Mouse (Mus musculus) liver, embryonic 12.5 days (tissue): Measurements from ENCODE around the gene Kat6b. TPM values are rescaled to one million over a fixed set of nuclear protein-coding genes. Genes with fewer than 3 reads are reported as not detected.
A peak's percentile ranks its signal among the peaks of the same experiment; 100 is the strongest.

Experiments
- ATAC-seq: fragments of 200-750 bp; cut with Nextera tagmentation; 2 replicates; pipeline ENCODE4 v1.8.0; 2017; ENCODE audit warnings: moderate number of reproducible peaks, mild to moderate bottlenecking, moderate library complexity
- H3K27ac ChIP-seq: fragments of 300-500 bp; sonication (generic); 2 replicates; pipeline ENCODE4 v1.5.1; 2016; ENCODE audit warnings: mild to moderate bottlenecking
- H3K27me3 ChIP-seq: fragments of 300-500 bp; sonication (generic); replicated peaks from 2 replicates; pipeline ENCODE4 v1.6.1; 2016; ENCODE audit warnings: mild to moderate bottlenecking, moderate library complexity
- H3K36me3 ChIP-seq: fragments of 300-500 bp; sonication (generic); 2 replicates; pipeline ENCODE4 v1.6.1; 2016; ENCODE audit warnings: mild to moderate bottlenecking, moderate library complexity
- H3K4me1 ChIP-seq: fragments of 300-500 bp; sonication (generic); 2 replicates; pipeline ENCODE4 v1.6.1; 2016
- H3K4me2 ChIP-seq: fragments of 300-500 bp; sonication (generic); 2 replicates; pipeline ENCODE4 v1.6.1; 2016; ENCODE audit warnings: mild to moderate bottlenecking, moderate library complexity
- H3K4me3 ChIP-seq: fragments of 300-500 bp; sonication (generic); 2 replicates; pipeline ENCODE4 v1.5.1; 2016; ENCODE audit warnings: mild to moderate bottlenecking, moderate library complexity
- H3K9ac ChIP-seq: fragments of 300-500 bp; sonication (generic); 2 replicates; pipeline ENCODE4 v1.6.1; 2016; ENCODE audit warnings: mild to moderate bottlenecking, moderate library complexity
- H3K9me3 ChIP-seq: fragments of 300-500 bp; sonication (generic); replicated peaks from 2 replicates; pipeline ENCODE4 v1.6.1; 2016; ENCODE audit warnings: mild to moderate bottlenecking, moderate library complexity
- WGBS: fragments of 180-500 bp; shearing (Covaris S2); methylation state at CpG from one replicate; pipeline ENCODE4 v1.1.7; 2016; ENCODE audit not compliant: insufficient replicate concordance; 5-methylcytosine and 5-hydroxymethylcytosine counted together
- polyA plus RNA-seq: library from polyadenylated mRNA; unstranded; fragments of >200 nt; fragmentation: Nextera tagmentation; extraction: Ambion mirVana; gene quantifications from 2 replicates; pipeline ENCODE4 v1.2.1, GENCODE M21; 2016

The Kat6b gene
- polyA plus RNA-seq, 1 experiment from 2014 or later, result 3.9 TPM

DNA sequence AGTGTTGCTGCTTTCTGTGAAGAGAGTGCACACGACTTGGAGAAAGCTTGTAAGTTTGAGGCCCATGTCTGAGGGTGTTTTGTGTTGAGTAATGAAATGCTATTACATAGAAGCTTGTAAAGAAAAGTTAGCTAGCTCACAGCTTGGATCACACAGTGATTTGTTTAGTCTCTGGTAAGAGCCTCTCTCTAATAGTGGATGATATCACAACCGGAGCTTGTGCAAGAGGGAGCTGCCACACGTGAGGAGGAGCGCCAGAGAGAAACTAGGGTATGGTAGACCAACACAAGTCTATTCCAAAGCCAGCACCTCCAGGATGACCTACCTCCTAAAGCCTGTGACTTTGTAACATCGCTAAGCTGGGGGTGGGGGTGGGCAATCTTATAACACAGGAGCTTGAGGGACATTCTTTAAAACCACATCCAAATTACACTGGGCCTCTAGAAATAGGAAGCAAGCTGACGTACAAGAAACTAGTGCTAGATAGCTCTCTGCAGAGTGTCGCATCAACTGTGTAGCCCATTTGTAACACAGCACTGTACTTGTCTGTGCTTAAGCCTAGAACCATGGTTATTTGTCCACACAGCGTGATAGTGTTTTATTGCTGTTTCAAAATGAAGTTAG lies 93.6 kb downstream of the Kat6b start:
- no peaks in the 10 kb centered on the region for H3K27me3 ChIP-seq
- no peak overlapping the region for H3K27ac ChIP-seq
- WGBS, result 44% methylated on average over 8 of the region's 8 CpGs
- H3K4me3 ChIP-seq, result no peak overlapping the region
- H3K36me3 ChIP-seq, result no peaks in the 10 kb centered on the region
- peaks cover 3% of the 10 kb centered on the region for H3K4me1 ChIP-seq
- H3K9me3 ChIP-seq, result no peaks in the 10 kb centered on the region
- H3K9ac ChIP-seq, result no peak overlapping the region
- H3K4me2 ChIP-seq, result no peak overlapping the region
- ATAC-seq, result no peak

DNA sequence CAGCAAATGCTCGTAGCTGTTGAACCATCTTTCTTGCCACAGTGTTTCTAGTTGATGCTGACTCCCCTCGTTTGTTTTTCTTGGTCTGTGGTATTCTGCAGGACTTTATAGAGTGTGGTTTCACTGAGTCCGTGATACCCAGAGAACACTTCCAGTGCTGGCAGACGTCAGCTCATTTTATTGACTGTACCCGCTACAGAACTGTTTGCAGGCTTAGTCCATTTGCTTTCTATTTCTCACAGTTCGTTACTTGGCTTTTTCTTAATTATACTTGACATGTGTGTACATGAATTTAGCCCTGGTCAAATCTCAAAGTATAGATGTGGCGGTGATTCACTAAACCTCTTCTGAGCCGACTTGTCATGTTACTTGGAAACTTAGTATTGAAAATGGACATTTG lies 95.6 kb downstream of the Kat6b start:
- H3K4me2 ChIP-seq, result no peak overlapping the region
- 74% methylated on average over 8 of the region's 8 CpGs for WGBS
- H3K4me3 ChIP-seq, result no peak overlapping the region
- H3K36me3 ChIP-seq, result no peaks in the 10 kb centered on the region
- ATAC-seq, result no peak
- H3K27ac ChIP-seq, result no peak overlapping the region
- H3K27me3 ChIP-seq, result no peaks in the 10 kb centered on the region
- no peak overlapping the region for H3K9ac ChIP-seq
- H3K4me1 ChIP-seq, result peaks cover 10% of the 10 kb centered on the region
- H3K9me3 ChIP-seq, result no peaks in the 10 kb centered on the region

DNA sequence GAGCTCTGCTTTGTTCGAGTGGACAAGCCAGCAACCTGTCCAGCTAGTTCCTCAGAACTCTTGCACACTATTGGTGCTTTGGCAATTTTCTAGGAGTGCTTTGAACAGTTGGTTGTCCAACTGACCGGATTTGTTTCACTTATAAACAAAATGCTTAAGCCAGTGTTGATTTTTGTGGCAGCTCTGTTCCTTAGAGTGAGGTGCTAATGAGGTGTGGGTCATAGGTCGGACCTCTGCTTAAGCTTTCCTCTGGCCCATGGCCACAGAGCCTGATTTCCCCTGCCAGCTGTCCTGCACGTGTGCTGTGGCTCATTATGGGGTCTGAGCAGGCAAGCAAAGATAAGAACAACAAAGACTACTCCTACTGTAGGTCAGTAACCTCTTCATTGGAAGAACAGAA lies 100.0 kb downstream of the Kat6b start:
- Histone ChIP-seq H3K27me3 (no peaks in the 10 kb centered on the region), H3K9me3 (no peaks in the 10 kb centered on the region), H3K4me2 (no peak overlapping the region), H3K4me1 (peaks cover 35% of the 10 kb centered on the region), H3K4me3 (no peak overlapping the region), H3K9ac (no peak overlapping the region), H3K36me3 (no peaks in the 10 kb centered on the region), H3K27ac (no peak overlapping the region)
- WGBS, result 45% methylated on average over 4 of the region's 4 CpGs
- no peak for ATAC-seq

DNA sequence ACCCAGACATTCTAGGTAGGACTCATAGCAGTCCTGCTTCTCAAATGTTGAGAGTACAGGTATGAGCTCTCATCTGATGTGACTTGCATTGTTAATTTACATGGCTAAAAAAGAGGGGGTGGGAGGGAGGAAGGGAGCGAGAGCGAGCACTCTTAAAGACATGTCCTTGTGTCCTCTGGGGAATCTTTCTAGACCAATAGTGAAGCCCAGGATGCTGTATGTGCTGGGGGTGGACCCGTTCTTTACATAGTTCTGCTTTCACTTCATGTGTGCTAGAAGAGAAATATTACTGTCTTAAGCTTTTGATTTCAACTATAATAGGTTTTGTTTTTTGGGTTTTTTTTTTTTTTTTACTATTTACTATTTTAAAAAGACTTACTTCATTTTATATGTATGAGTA lies 101.1 kb downstream of the Kat6b start:
- WGBS, result 87% methylated on average over 3 of the region's 3 CpGs
- Histone ChIP-seq H3K27me3 (no peaks in the 10 kb centered on the region), H3K36me3 (no peaks in the 10 kb centered on the region), H3K4me1 (peaks cover 41% of the 10 kb centered on the region), H3K9ac (no peak overlapping the region), H3K4me2 (no peak overlapping the region), H3K4me3 (no peak overlapping the region), H3K27ac (no peak overlapping the region), H3K9me3 (no peaks in the 10 kb centered on the region)
- ATAC-seq, result no peak

DNA sequence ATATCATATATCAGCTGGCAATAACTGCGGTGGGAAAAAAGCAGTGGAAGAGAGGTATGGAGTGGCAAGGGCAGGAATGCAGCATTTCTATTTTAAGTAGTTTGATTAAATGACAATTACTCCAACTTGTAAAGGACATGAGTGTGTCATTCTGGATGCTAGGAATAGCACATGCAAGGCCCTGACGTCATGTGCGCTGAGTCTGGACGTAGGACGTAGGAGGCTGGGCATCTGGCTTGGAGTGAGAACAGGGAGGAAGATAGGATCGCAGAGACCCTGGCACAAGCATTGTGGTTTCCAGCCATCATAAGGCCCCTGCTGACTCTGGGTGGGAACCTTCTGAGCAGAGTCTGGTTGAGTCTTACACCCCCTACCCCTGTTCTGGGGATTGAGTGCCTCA lies 101.8 kb downstream of the Kat6b start:
- 75% methylated on average over 6 of the region's 6 CpGs for WGBS
- H3K4me1 ChIP-seq, result peaks cover 47% of the 10 kb centered on the region
- H3K4me3 ChIP-seq, result no peak overlapping the region
- H3K9ac ChIP-seq, result no peak overlapping the region
- no peak overlapping the region for H3K4me2 ChIP-seq
- no peaks in the 10 kb centered on the region for H3K36me3 ChIP-seq
- no peaks in the 10 kb centered on the region for H3K9me3 ChIP-seq
- ATAC-seq, result no peak
- no peaks in the 10 kb centered on the region for H3K27me3 ChIP-seq
- no peak overlapping the region for H3K27ac ChIP-seq

DNA sequence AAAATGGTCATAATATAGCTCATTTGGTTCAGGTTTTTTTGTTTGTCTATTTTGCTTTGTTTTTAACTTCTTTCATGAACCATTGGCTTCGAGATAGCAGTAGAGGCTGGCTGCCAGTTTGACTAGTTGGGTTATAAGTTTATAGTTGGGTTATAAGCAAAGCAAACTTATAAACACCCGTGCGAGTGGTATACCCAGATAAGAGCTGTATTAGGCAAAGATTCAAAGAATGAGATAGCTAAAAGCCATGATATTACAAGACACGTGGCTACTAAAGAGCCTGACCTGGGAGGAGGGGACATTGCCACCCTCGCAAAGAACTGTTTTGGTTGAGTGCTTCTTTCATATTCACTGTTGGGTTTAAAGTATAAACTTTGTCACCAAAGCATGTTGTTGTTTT lies 102.6 kb downstream of the Kat6b start:
- no peak overlapping the region for H3K27ac ChIP-seq
- H3K9me3 ChIP-seq, result no peaks in the 10 kb centered on the region
- ATAC-seq, result peak; percentile 67
- H3K4me1 ChIP-seq, result peaks cover 52% of the 10 kb centered on the region
- no peaks in the 10 kb centered on the region for H3K27me3 ChIP-seq
- no peak overlapping the region for H3K9ac ChIP-seq
- peak overlapping the region; percentile 4 for H3K4me2 ChIP-seq
- WGBS, result 30% methylated on average over 5 of the region's 5 CpGs
- H3K4me3 ChIP-seq, result no peak overlapping the region
- no peaks in the 10 kb centered on the region for H3K36me3 ChIP-seq

DNA sequence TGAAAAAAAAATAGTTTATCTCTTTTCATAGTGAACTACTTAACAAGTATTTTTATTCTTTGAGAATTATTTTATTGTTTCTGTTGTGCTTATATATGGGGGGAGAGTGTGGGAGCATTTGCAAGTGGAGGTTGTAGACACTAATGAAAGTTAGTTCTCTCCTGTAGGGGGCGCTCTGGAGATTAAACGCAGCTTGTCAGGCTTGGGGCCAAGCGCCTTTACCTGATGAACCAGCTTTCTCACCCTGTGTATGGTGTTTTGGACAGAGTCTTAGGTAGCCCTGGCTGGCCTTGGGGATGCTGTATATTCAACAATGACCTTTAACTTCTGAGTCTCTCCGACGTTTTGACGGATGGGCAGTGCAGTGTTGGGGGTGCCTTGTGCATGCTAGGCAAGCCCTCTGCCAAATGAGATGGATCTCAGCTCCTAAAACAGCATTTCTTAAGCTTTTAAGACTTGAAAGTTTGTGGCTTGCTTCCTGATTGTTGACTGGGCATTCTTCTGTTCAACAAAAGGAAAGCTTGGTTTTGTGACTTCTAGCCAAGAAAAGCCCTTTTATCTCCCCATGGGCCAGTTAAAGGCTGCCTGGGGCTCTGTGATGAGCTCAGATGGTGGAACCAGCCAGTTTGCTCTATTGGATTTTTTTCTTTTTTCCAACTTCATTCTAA lies 103.4 kb downstream of the Kat6b start:
- Histone ChIP-seq H3K9ac (no peak overlapping the region), H3K4me1 (peaks cover 52% of the 10 kb centered on the region), H3K4me3 (no peak overlapping the region), H3K36me3 (no peaks in the 10 kb centered on the region), H3K9me3 (no peaks in the 10 kb centered on the region), H3K4me2 (no peak overlapping the region), H3K27ac (no peak overlapping the region), H3K27me3 (no peaks in the 10 kb centered on the region)
- 49% methylated on average over 6 of the region's 6 CpGs for WGBS
- ATAC-seq, result peak; percentile 55; the same call in 1 of the 2 replicates

DNA sequence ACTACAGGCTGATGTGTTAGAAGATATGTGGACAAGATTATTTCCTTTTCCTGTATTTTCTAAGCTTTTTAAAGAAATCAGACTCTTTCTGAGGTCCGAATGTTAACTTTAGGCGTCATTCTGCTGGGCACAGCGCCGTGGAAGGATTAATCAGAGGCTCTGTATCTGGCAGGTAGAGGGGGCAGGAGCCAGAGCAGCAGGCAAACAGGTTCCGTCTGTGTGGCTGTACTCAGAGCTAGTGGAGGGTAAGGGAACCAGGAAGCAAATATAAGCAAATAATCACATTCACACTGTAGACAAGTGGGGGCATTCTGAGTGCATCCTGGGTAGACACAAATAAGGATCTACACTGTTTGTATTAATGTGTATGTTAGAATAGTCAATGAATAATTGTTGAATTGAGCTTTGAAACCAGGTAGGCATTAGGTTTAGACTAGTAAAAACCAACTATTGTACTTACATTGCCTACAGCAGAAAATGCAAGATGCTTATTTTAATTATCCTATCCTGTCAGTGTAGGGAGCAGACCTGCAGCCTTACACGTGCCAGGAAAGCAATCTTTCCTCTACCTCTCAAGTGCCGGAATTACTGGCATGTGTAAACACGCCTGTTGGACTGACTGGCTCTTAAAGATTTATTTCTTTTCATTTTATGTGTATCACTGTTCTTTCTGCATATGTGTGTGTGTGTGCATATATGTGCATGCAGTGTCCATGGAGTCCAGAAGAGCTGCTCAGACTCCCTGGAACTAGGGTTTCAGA lies 104.4 kb downstream of the Kat6b start:
- Histone ChIP-seq H3K4me3 (no peak overlapping the region), H3K4me1 (peaks cover 58% of the 10 kb centered on the region), H3K4me2 (no peak overlapping the region), H3K27me3 (no peaks in the 10 kb centered on the region), H3K9me3 (no peaks in the 10 kb centered on the region), H3K36me3 (no peaks in the 10 kb centered on the region), H3K9ac (no peak overlapping the region), H3K27ac (no peak overlapping the region)
- 69% methylated on average over 8 of the region's 8 CpGs for WGBS
- ATAC-seq, result no peak

DNA sequence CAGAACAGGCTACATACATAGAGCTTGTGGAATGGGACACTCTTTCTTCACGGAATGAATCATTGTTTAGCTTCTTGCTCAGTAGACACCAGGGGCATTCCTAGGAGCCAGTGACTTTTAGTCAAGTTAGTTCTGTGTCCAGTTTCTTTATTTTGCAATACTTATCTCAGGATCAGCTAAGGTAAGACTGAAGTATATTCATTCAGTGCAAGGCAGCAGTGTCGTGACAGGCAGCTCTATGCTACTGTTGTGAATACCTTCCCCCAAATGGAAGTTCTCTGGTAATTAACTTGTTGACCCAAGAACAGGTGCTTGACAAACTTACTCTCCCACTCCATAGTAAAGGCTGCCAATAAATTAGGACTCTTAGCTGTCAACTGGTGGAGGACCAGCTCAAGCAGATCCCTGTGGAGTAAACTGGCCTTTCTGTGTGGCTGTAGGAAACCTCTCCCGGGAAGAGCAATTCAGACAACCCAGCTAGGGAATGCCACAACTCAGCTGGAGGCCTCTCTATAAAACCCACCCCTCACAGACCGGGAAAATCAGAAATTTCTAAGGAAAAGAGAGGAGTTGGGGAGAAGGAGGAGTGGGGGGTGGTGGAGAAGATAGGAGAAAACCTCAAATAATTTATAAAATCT lies 105.4 kb downstream of the Kat6b start:
- ATAC-seq, result no peak
- 59% methylated on average over 4 of the region's 4 CpGs for WGBS
- Histone ChIP-seq H3K9me3 (no peaks in the 10 kb centered on the region), H3K27ac (no peak overlapping the region), H3K27me3 (no peaks in the 10 kb centered on the region), H3K9ac (no peak overlapping the region), H3K4me1 (peaks cover 50% of the 10 kb centered on the region), H3K36me3 (no peaks in the 10 kb centered on the region), H3K4me3 (no peak overlapping the region), H3K4me2 (no peak overlapping the region)

DNA sequence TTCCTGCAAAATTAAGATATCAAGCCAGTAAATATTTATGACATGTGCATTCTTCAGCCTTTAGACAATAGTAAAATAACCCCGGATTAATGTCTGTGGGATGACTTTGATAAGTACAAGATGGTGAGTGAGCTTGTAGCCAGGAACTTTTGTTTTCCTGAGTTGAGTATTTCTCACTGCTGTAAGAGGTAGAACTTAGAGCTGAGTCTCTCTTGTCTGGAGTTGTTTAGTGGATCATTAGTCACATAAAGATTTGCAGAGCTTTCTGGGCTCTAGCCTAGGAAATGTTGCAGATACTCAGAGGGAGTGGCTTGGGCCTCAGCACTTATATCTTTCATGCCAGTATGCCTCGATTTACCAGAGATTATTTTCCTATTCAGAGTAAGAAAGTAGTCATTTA lies 106.7 kb downstream of the Kat6b start:
- H3K9ac ChIP-seq, result no peak overlapping the region
- H3K36me3 ChIP-seq, result 0 out of 2 replicates have a peak, but pooled peaks cover 3% of the 10 kb centered on the region
- no peak overlapping the region for H3K4me3 ChIP-seq
- 58% methylated on average over 2 of the region's 2 CpGs for WGBS
- H3K4me1 ChIP-seq, result peaks cover 49% of the 10 kb centered on the region
- H3K4me2 ChIP-seq, result no peak overlapping the region
- no peak overlapping the region for H3K27ac ChIP-seq
- H3K27me3 ChIP-seq, result no peaks in the 10 kb centered on the region
- ATAC-seq, result no peak
- no peaks in the 10 kb centered on the region for H3K9me3 ChIP-seq

DNA sequence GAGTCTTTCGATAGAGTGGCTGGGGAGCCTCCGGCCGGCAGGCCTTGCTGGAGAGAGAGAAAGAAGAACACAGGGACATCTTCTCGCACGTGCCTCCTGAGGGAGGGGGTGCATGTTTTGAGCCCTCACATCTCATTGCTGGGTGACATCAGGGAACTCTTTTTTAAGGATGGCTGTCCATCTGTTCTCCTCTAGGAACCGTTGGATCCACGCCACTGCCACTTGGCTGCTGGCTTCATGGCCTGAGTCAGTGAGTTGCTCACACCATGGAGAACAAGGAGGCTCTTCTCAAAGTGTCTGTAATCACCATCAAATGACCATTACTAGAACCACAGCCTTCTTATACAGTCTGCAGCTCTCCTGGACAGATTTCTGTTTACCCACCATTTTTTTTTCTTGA lies 108.4 kb downstream of the Kat6b start:
- Histone ChIP-seq H3K36me3 (0 out of 2 replicates have a peak, but pooled peaks cover 3% of the 10 kb centered on the region), H3K9me3 (no peaks in the 10 kb centered on the region), H3K27me3 (no peaks in the 10 kb centered on the region), H3K4me1 (peaks cover 32% of the 10 kb centered on the region), H3K4me3 (no peak overlapping the region), H3K27ac (no peak overlapping the region), H3K9ac (no peak overlapping the region), H3K4me2 (no peak overlapping the region)
- ATAC-seq, result no peak
- WGBS, result 82% methylated on average over 7 of the region's 7 CpGs

DNA sequence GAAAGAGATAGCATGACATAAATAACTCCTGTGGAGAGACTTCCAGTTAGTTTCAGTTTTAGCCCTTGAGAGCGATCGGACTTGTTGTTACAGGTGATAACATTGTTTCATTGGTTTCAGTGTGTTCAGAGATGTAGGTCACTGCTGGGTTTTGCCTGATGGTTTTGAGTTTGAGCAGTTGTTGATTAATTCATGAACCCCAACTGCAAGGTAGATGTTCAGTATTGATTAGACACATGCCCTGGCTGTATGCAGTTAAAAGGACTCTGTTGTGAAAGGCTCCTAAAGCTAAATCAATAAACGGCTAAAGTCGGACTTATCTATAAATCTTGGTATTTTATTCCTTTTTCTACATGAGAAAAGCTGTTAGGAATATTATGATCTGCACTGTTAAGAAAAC lies 109.0 kb downstream of the Kat6b start:
- H3K27ac ChIP-seq, result no peak overlapping the region
- 73% methylated on average over 4 of the region's 4 CpGs for WGBS
- no peak for ATAC-seq
- H3K9ac ChIP-seq, result no peak overlapping the region
- H3K36me3 ChIP-seq, result 0 out of 2 replicates have a peak, but pooled peaks cover 3% of the 10 kb centered on the region
- no peak overlapping the region for H3K4me2 ChIP-seq
- H3K27me3 ChIP-seq, result no peaks in the 10 kb centered on the region
- peaks cover 27% of the 10 kb centered on the region for H3K4me1 ChIP-seq
- H3K4me3 ChIP-seq, result no peak overlapping the region
- H3K9me3 ChIP-seq, result no peaks in the 10 kb centered on the region
